Mouse (Mus musculus) 3T3-L1 (cell line): ENCODE results near the gene Wdr11.

Experiments
- DNase-seq: peaks from one replicate; pipeline ENCODE4 v3.0.0-alpha.2; 2015; ENCODE audit warnings: low read depth, low spot score

Wdr11 gene

GRCm38 (mm10) chr7:129591371-129592131 is at the start of gene Wdr11:
Wdr11 (plus strand) TSS chr7:129591863.
- DNase-seq, result peak; percentile 85

- DNase-seq, result no peak
These were observed 24.1 kb upstream of the Wdr11 start for GRCm38 (mm10) chr7:129567541-129567940.

- DNase-seq, result no peak
These were observed 23.3 kb upstream of the Wdr11 start for GRCm38 (mm10) chr7:129568338-129568737.

- DNase-seq, result no peak
These were observed 17.2 kb upstream of the Wdr11 start for GRCm38 (mm10) chr7:129574471-129574870.

GRCm38 (mm10) chr7:129575110-129575784 is 16.4 kb upstream of the Wdr11 start:
- no peak for DNase-seq

- DNase-seq, result peak; percentile 39
These were observed 576 bp downstream of the Wdr11 start for GRCm38 (mm10) chr7:129592132-129592745.

- DNase-seq, result no peak
These were observed 5.5 kb downstream of the Wdr11 start for GRCm38 (mm10) chr7:129597186-129597585.

GRCm38 (mm10) chr7:129606291-129606690 is 14.6 kb downstream of the Wdr11 start:
- no peak for DNase-seq

GRCm38 (mm10) chr7:129621141-129621540 is 29.5 kb downstream of the Wdr11 start:
- DNase-seq, result no peak

GRCm38 (mm10) chr7:129630351-129630750 is 38.7 kb downstream of the Wdr11 start:
- DNase-seq, result no peak

- DNase-seq, result no peak
These were observed 39.8 kb downstream of the Wdr11 start for GRCm38 (mm10) chr7:129631453-129631852.

- no peak for DNase-seq
These were observed 44.4 kb downstream of the Wdr11 start for GRCm38 (mm10) chr7:129635898-129636640.

GRCm38 (mm10) chr7:129636992-129637391 is 45.3 kb downstream of the Wdr11 start:
- DNase-seq, result no peak

- no peak for DNase-seq
These were observed 46.3 kb downstream of the Wdr11 start for GRCm38 (mm10) chr7:129637906-129638475.

- no peak for DNase-seq
These were observed 47.3 kb downstream of the Wdr11 start for GRCm38 (mm10) chr7:129639006-129639405.

- DNase-seq, result no peak
These were observed 48.2 kb downstream of the Wdr11 start for GRCm38 (mm10) chr7:129639833-129640232.

GRCm38 (mm10) chr7:129643290-129643689 is 51.6 kb downstream of the Wdr11 start:
- DNase-seq, result no peak

GRCm38 (mm10) chr7:129647798-129648197 is 56.1 kb downstream of the Wdr11 start:
- DNase-seq, result no peak

- peak; percentile 89 for DNase-seq
These were observed 57.3 kb downstream of the Wdr11 start for GRCm38 (mm10) chr7:129648938-129649337.

- no peak for DNase-seq
These were observed 59.1 kb downstream of the Wdr11 start for GRCm38 (mm10) chr7:129650717-129651116.

- no peak for DNase-seq
These were observed 60.1 kb downstream of the Wdr11 start for GRCm38 (mm10) chr7:129651781-129652180.
